Mouse (Mus musculus): ENCODE results near the gene Trp53tg5.

GRCm38 (mm10) chr2:164486258-164487114 lies 13.0 kb upstream of the Trp53tg5 start:
- TF ChIP-seq POLR2A (IDR thresholded peaks at IDR 0.05; ENCODE audit: low read depth, low read length): no peak; the same call in 1 of the 2 replicates
- no peak for TF ChIP-seq MAX (IDR thresholded peaks at IDR 0.05; ENCODE audit: low read length)
- TF ChIP-seq JUND (conservative IDR thresholded peaks at IDR 0.05; ENCODE audit: low read depth, low read length): no peak
- no peak for TF ChIP-seq SIN3A (IDR thresholded peaks at IDR 0.05; ENCODE audit: low read length)
- TF ChIP-seq CHD2 (IDR thresholded peaks at IDR 0.05; ENCODE audit: low read length): no peak
- TF ChIP-seq BHLHE40 (IDR thresholded peaks at IDR 0.05; ENCODE audit: low read depth, low read length): no peak

Data from CH12.LX (cell line).